Mouse (Mus musculus) embryonic facial prominence, embryonic 10.5 days (tissue): Measurements from ENCODE around the gene Plxdc2. TPM values are rescaled to one million over a fixed set of nuclear protein-coding genes. Genes with fewer than 3 reads are reported as not detected.

Experiments
- DNase-seq: peaks from one replicate; pipeline ENCODE4 v3.0.0-alpha.2; 2017; ENCODE audit warnings: low spot score
- H3K27ac ChIP-seq: fragments of 300-500 bp; sonication (generic); replicated peaks from 2 replicates; pipeline ENCODE4 v1.5.1; 2016; ENCODE audit warnings: mild to moderate bottlenecking
- H3K27me3 ChIP-seq: fragments of 300-500 bp; sonication (generic); replicated peaks from 2 replicates; pipeline ENCODE4 v1.6.1; 2016; ENCODE audit warnings: low read depth, mild to moderate bottlenecking; ENCODE audit not compliant: poor library complexity, severe bottlenecking
- H3K36me3 ChIP-seq: fragments of 300-500 bp; sonication (generic); replicated peaks from 2 replicates; pipeline ENCODE4 v1.6.1; 2016; ENCODE audit warnings: mild to moderate bottlenecking, moderate library complexity
- H3K4me1 ChIP-seq: fragments of 300-500 bp; sonication (generic); 2 replicates; pipeline ENCODE4 v1.6.1; 2016
- H3K4me3 ChIP-seq: fragments of 300-500 bp; sonication (generic); 2 replicates; pipeline ENCODE4 v1.5.1; 2016; ENCODE audit warnings: mild to moderate bottlenecking, moderate library complexity
- H3K9me3 ChIP-seq: fragments of 300-500 bp; sonication (generic); 2 replicates; pipeline ENCODE4 v1.6.1; 2016; ENCODE audit warnings: mild to moderate bottlenecking
- WGBS: fragments of 180-500 bp; shearing (Covaris S2); methylation state at CpG from one replicate; pipeline ENCODE4 v1.1.7; 2016; 5-methylcytosine and 5-hydroxymethylcytosine counted together
- polyA plus RNA-seq: library from polyadenylated mRNA; unstranded; fragments of >200 nt; fragmentation: Nextera tagmentation; extraction: Ambion mirVana; gene quantifications from 2 replicates; pipeline ENCODE4 v1.2.1, GENCODE M21; 2016

The Plxdc2 gene
- polyA plus RNA-seq, 1 experiment from 2014 or later: 20.0 TPM

DNA sequence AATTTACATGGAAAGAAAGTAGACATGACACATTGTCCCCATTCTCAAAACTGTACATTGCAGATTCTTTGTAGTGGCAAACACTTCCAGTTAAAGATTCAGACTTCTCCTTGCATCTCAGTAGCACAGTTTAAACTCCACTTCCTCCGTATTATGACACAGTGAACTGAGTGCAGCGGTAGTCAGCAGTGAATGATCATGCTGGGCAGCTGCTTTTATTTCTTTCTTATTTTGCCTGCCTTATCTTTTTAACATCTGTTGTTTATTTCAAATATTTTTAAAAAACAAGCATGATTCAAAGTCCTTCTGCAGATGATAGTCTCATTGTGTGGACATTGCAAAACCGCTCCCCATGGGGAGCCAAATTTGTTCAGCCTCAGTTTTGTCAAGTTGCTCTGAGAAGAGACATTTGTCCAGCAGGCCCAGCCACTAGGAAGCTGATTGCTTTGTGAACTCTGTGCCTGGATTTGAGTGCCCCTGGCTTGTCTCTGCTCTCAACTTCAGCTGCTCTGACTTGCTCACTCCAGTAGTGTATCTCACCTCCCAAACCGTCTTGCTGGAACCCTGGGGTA lies 9.8 kb downstream of the Plxdc2 start:
- Histone ChIP-seq H3K4me3 (no peak overlapping the region), H3K4me1 (peaks cover 14% of the 10 kb centered on the region), H3K27me3 (no peaks in the 10 kb centered on the region), H3K9me3 (no peaks in the 10 kb centered on the region), H3K27ac (no peak overlapping the region; the same call in 1 of the 2 replicates), H3K36me3 (no peaks in the 10 kb centered on the region)
- WGBS: 64% methylated on average over 4 of the region's 4 CpGs
- DNase-seq: no peak

DNA sequence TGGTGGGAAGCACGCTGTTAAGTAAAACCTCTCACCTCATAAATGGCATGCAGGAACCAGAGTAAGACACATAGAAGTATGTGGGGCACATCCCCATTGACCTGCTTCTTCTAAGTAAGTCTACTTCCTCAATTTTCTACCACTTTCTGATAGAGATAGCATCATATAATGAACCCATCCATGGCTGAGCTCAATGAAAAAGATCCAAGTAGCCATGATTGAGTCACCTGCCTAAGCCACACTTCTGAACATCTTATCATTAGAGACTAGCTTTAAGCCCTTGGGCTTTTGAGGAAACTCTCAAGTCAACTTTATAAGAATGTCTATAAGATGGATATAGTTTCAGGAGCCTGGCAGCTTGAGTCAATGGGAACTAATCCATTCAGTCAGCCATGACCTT lies 14.3 kb downstream of the Plxdc2 start:
- no peak overlapping the region for H3K4me3 ChIP-seq
- H3K27me3 ChIP-seq: no peaks in the 10 kb centered on the region
- H3K27ac ChIP-seq: no peak overlapping the region
- no peaks in the 10 kb centered on the region for H3K36me3 ChIP-seq
- no peak for DNase-seq
- peaks cover 6% of the 10 kb centered on the region; the same call in 1 of the 2 replicates for H3K4me1 ChIP-seq
- 98% methylated on average over 1 of the region's 1 CpGs for WGBS
- H3K9me3 ChIP-seq: no peaks in the 10 kb centered on the region

DNA sequence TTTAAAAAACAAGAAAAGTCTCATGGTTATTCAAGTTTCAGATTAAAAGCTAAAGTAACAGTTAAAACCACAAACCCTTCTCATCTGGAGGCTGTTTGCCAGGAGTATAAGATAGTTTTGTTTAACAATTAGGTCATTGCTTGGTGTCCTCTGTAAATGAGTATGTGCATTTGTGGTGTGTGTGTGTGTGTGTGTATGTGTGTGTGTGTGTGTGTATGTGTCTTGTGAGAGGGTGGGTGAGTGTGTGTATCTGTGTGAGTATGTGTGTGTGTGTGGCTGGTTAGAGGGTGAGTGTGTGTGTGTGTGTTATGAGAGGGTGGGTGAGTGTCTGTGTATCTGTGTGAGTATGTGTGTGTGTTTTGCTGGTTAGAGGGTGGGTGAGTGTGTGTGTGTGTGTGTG lies 18.2 kb downstream of the Plxdc2 start:
- Histone ChIP-seq H3K27me3 (no peaks in the 10 kb centered on the region), H3K4me3 (no peak overlapping the region), H3K9me3 (no peaks in the 10 kb centered on the region), H3K4me1 (no peaks in the 10 kb centered on the region), H3K27ac (no peak overlapping the region), H3K36me3 (no peaks in the 10 kb centered on the region)
- DNase-seq: no peak

DNA sequence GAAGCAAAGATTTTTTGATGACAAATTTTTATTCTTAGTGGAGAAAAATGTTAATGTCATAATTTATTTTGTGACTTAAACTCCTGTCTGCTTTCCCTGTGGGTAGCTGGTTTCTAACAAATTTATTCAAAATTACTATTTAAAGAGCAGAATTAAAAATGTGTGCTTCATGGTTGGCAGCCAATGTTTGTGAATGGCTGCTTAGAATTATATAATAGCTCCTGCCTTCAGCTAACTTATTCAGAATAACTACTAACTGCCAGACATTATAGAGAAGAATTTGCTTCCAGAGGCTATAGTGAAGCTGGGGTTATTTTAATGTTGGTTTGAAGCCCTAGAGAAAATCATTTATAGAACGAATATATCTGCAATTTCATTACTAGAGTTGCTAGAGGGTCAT lies 30.1 kb downstream of the Plxdc2 start:
- H3K4me1 ChIP-seq: no peaks in the 10 kb centered on the region
- DNase-seq: no peak
- H3K27me3 ChIP-seq: no peaks in the 10 kb centered on the region
- H3K27ac ChIP-seq: no peak overlapping the region
- no peaks in the 10 kb centered on the region for H3K36me3 ChIP-seq
- no peaks in the 10 kb centered on the region for H3K9me3 ChIP-seq
- no peak overlapping the region for H3K4me3 ChIP-seq
- 78% methylated on average over 1 of the region's 1 CpGs for WGBS

DNA sequence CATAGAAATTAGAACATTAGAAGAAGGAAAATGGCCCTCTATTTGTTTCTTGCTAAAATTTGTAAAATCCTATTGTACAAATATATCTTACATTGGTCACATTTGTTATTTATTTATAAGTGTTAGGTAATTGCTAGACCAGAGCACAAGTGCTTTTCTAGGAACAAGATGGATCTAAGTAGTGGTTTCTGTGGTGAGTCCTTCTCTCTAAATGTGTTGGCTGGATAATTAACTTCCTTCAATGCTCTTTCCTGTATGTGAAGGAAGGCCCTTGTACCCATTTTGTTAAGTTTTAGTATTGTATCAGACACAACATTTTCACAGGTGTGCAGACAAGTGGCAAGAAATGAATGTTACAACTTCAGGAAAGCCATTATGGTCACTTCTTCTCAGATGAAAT lies 30.6 kb downstream of the Plxdc2 start:
- H3K4me1 ChIP-seq: no peaks in the 10 kb centered on the region
- no peaks in the 10 kb centered on the region for H3K36me3 ChIP-seq
- no peak overlapping the region for H3K4me3 ChIP-seq
- H3K27ac ChIP-seq: no peak overlapping the region
- DNase-seq: no peak
- H3K9me3 ChIP-seq: no peaks in the 10 kb centered on the region
- no peaks in the 10 kb centered on the region for H3K27me3 ChIP-seq

DNA sequence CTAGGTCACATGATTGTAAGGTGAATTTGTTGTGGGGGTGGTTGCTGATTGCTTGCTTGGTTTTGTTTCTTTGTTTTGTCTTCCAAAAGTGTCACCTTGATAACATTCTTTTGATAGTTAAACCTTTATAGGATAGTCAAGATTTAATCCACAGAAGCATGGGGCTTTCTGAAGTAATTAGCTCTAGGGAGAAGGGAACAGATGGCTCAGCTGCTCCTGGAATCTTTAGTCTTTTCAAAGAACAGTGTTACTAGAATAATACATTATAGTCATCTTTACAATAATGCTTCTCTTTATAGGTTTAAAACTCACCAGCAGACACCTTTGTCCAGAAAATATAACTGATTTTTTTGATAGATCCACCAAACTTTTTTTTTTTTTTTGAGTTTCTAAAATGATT lies 31.7 kb downstream of the Plxdc2 start:
- H3K4me1 ChIP-seq: no peaks in the 10 kb centered on the region
- no peaks in the 10 kb centered on the region for H3K36me3 ChIP-seq
- H3K9me3 ChIP-seq: no peaks in the 10 kb centered on the region
- H3K27ac ChIP-seq: no peak overlapping the region
- H3K4me3 ChIP-seq: no peak overlapping the region
- no peaks in the 10 kb centered on the region for H3K27me3 ChIP-seq
- DNase-seq: no peak

DNA sequence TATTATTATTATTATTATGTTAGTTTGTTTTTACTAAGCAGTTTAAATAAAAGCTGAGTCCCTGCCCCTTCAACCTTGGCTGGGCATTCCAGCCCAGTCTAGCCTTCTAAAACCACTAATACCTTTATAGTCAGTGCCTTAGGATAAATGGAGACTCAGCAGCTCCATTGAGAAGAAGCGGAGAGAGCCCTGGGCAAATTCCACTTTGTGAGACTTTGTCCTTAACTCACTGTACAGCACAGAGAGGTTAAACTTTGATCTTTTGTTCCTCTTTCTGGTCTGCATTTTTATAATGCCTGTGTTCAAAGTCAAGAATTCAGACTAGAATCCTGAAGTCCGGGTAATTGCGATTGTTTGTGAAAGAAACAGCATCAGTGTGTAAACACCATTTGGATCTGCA lies 41.4 kb downstream of the Plxdc2 start:
- Histone ChIP-seq H3K4me3 (no peak overlapping the region), H3K27me3 (no peaks in the 10 kb centered on the region), H3K27ac (no peak overlapping the region), H3K36me3 (no peaks in the 10 kb centered on the region), H3K9me3 (no peaks in the 10 kb centered on the region), H3K4me1 (no peaks in the 10 kb centered on the region)
- WGBS: 84% methylated on average over 3 of the region's 3 CpGs
- no peak for DNase-seq

DNA sequence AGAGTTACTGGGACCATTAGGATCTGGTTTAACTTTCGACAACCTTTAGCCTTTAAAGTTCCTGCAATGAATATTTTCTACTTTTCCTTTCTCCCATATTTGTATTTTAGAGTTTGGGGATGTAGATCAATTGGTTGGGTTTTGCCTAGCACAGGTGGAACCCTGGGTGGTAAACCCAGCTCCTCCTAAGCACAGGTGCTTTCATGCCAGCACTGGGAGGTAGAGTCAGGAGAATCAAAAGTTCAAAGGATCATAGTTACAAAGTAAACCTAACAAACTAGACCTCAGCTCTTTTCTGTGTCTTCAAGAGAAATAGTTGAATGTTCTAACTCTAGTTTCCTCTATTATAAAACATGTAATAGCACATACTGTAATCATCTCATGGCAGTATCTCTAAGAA lies 41.9 kb downstream of the Plxdc2 start:
- DNase-seq: no peak
- Histone ChIP-seq H3K36me3 (no peaks in the 10 kb centered on the region), H3K4me3 (no peak overlapping the region), H3K27ac (no peak overlapping the region), H3K9me3 (no peaks in the 10 kb centered on the region), H3K27me3 (no peaks in the 10 kb centered on the region), H3K4me1 (no peaks in the 10 kb centered on the region)
- WGBS: 89% methylated on average over 1 of the region's 1 CpGs

DNA sequence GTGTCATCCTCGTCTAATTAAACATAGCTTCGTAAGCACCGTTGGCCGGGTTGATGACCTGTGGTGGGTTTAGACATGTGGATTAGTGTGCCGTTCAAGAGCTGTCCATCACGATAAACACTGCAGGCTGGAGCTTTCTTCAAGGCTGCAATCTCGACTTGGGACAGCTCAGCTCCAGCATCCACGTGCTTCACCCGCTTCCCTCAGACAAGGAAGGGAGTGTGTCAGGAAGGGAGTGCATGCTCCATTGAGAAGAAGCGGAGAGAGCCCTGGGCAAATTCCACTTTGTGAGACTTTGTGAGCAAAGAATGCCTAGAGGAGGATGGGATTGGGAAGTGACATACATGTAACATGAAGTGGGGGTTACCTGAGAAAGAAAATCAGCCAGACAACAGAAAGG lies 42.8 kb downstream of the Plxdc2 start:
- 58% methylated on average over 10 of the region's 10 CpGs for WGBS
- peak; percentile 22 for DNase-seq
- Histone ChIP-seq H3K4me1 (no peaks in the 10 kb centered on the region), H3K27me3 (no peaks in the 10 kb centered on the region), H3K4me3 (no peak overlapping the region), H3K9me3 (no peaks in the 10 kb centered on the region), H3K36me3 (no peaks in the 10 kb centered on the region), H3K27ac (no peak overlapping the region)

DNA sequence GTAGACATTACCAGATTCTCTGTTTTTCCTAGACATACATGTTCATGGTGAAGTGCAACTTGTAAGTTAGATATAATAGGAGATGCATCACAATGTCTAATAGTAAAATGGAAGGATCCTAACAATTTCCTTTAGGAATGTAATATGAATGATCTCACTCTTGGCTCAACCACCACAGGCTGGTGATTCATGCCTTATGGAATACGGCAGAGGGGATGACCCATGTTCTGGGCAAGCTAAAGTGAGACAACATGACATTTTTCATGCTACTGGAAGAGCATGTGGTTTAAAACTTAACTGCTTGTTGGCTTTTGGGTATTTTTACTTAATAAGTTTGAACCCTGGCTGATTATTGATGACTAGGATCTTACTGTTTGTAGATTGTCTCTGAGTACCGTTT lies 50.4 kb downstream of the Plxdc2 start:
- H3K4me1 ChIP-seq: no peaks in the 10 kb centered on the region

DNA sequence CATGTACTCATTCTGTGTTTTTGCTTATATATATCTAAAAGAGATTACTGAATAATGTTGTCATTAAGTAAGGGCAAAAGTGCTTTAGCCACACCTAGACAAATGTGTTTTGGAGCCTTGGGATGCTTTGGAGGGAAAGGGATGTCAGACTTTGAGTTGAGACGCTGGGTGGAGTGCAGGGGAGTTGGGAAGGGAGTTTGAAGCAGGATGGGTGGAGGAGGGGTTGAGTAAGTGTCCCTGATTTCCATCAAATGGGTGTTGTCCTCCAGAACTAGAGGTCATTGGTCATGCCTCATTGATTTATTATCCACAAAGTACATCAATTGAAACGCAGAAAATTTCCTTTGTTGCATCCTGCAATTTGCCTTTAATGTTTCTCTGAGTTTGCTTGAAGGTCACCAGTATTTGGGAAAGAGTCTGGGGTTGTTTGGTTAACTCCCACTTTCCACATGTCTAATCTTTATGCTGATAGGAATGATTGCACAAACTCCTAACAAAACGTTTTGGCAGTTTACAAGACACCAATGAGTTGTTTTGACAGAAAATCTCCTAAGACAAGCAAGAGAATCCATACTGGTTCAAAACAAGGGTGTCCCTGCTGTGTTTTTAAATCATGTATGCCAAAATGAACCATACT lies 58.4 kb downstream of the Plxdc2 start:
- Histone ChIP-seq H3K9me3 (no peaks in the 10 kb centered on the region), H3K27ac (no peak overlapping the region), H3K27me3 (no peaks in the 10 kb centered on the region), H3K4me1 (no peaks in the 10 kb centered on the region), H3K4me3 (no peak overlapping the region), H3K36me3 (no peaks in the 10 kb centered on the region)
- DNase-seq: no peak
- 57% methylated on average over 3 of the region's 3 CpGs for WGBS

More for the DNA sequence above, 50.4 kb downstream of the Plxdc2 start:
- Histone ChIP-seq H3K27me3 (no peaks in the 10 kb centered on the region), H3K27ac (no peak overlapping the region), H3K36me3 (no peaks in the 10 kb centered on the region), H3K9me3 (no peaks in the 10 kb centered on the region), H3K4me3 (no peak overlapping the region)
- 78% methylated on average over 2 of the region's 2 CpGs for WGBS
- no peak for DNase-seq

DNA sequence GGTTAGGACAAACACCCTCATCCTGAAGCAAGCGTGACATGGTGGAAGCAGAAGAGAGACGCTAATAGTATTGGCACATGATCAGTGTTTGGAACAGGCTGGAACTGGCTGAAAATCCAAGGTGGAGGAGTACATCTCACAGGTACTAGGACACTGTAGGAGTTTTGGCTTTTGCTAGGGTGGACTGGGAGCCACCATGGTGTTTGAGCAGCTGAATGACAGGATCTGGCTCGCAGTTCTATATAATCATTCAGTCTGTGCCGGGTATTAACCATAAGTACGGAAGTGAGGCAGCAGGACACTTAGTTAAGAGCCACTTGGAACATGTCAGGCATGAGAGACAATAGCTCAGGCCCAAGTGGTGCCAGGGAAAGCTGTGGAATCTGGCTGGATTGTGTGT lies 82.9 kb downstream of the Plxdc2 start:
- WGBS: 92% methylated on average over 5 of the region's 5 CpGs
- H3K4me1 ChIP-seq: no peaks in the 10 kb centered on the region
- H3K4me3 ChIP-seq: no peak overlapping the region
- DNase-seq: no peak
- no peak overlapping the region for H3K27ac ChIP-seq
- H3K9me3 ChIP-seq: no peaks in the 10 kb centered on the region
- H3K27me3 ChIP-seq: no peaks in the 10 kb centered on the region
- H3K36me3 ChIP-seq: no peaks in the 10 kb centered on the region

DNA sequence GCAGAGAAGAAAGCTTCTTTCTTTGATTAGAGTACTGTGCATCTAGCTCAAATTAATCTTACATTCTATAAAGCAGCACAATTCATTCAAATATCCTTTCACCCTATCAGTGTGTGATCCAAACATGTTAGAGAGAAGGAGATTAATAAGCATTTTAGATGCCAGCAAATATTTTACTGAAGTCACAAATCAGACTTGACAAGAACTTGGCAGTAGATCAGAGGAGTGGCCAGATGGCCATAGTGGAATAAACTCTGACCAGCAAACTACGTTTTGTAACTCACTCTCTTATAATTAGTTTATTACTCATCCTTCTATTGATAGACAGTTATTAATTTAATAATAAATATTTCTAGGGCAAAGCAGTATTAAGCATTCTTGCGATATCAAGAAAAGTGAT lies 86.5 kb downstream of the Plxdc2 start:
- no peak for DNase-seq
- WGBS: 88% methylated on average over 2 of the region's 2 CpGs
- H3K27me3 ChIP-seq: no peaks in the 10 kb centered on the region
- H3K9me3 ChIP-seq: no peaks in the 10 kb centered on the region
- no peak overlapping the region for H3K27ac ChIP-seq
- no peak overlapping the region for H3K4me3 ChIP-seq
- no peaks in the 10 kb centered on the region for H3K4me1 ChIP-seq
- H3K36me3 ChIP-seq: no peaks in the 10 kb centered on the region
